Mouse (Mus musculus): ENCODE results near the gene Arrdc3.
A peak's percentile ranks its signal among the peaks of the same experiment; 100 is the strongest.

The Arrdc3 gene

GRCm38 (mm10) chr13:80921593-80922327, 38.6 kb downstream of the Arrdc3 start:
- DNase-seq (ENCODE audit: low spot score in 2 of 2): no peak

- peak in 1 of 2 experiments; percentile 11 for DNase-seq (ENCODE audit: low spot score in 2 of 2)
Observed at GRCm38 (mm10) chr13:80928187-80928586, 45.0 kb downstream of the Arrdc3 start.

- no peak for DNase-seq (ENCODE audit: low spot score in 2 of 2)
Observed at GRCm38 (mm10) chr13:80930030-80930429, 46.8 kb downstream of the Arrdc3 start.

GRCm38 (mm10) chr13:80932816-80933402, 49.7 kb downstream of the Arrdc3 start:
- DNase-seq (ENCODE audit: low spot score in 2 of 2): peak in 1 of 2 experiments; percentile 2

- DNase-seq (ENCODE audit: low spot score in 2 of 2): no peak
Observed at GRCm38 (mm10) chr13:80936426-80936825, 53.2 kb downstream of the Arrdc3 start.

- DNase-seq (ENCODE audit: low spot score in 2 of 2): no peak
Observed at GRCm38 (mm10) chr13:80939228-80939627, 56.0 kb downstream of the Arrdc3 start.

GRCm38 (mm10) chr13:80939866-80940265, 56.7 kb downstream of the Arrdc3 start:
- no peak for DNase-seq (ENCODE audit: low spot score in 2 of 2)

GRCm38 (mm10) chr13:80940421-80940820, 57.2 kb downstream of the Arrdc3 start:
- no peak for DNase-seq (ENCODE audit: low spot score in 2 of 2)

GRCm38 (mm10) chr13:80940860-80941630, 57.9 kb downstream of the Arrdc3 start:
- peak; percentile 55 to 61 for DNase-seq (ENCODE audit: low spot score in 2 of 2)

GRCm38 (mm10) chr13:80944532-80944931, 61.3 kb downstream of the Arrdc3 start:
- no peak for DNase-seq (ENCODE audit: low spot score in 2 of 2)

All from natural killer cell, adult 2 months (primary cell).